Comparison of ENCODE assay signal across 8 mouse cellular contexts in genomic region chr3:127639875-127640761, GRCm38 (mm10). TPM values are rescaled to one million over a fixed set of nuclear protein-coding genes. Genes with fewer than 3 reads are reported as not detected.
A peak's percentile ranks its signal among the peaks of the same experiment; 100 is the strongest.
DNase-seq lines count a peak whose midpoint lies in the region; ATAC-seq lines count a peak whose summit lies in the region.

No protein-coding gene starts in this region.

- H3K9ac ChIP-seq in lung, embryonic 16.5 days (ENCODE audit: low read length), result no peak overlapping the region
- no peak overlapping the region; the same call in 1 of the 2 replicates for H3K9ac ChIP-seq in limb, embryonic 12.5 days (replicated peaks)
- no peak overlapping the region for H3K9ac ChIP-seq in neural tube, embryonic 11.5 days (ENCODE audit: low read length)

- H3K4me1 ChIP-seq in lung, embryonic 16.5 days (replicated peaks; ENCODE audit: control insufficient read depth, insufficient read depth, low read length), result no peaks in the 10 kb centered on the region; the same call in 1 of the 2 replicates
- H3K4me1 ChIP-seq in limb, embryonic 12.5 days (replicated peaks), result peaks cover 16% of the 10 kb centered on the region
- peaks cover 20% of the 10 kb centered on the region for H3K4me1 ChIP-seq in neural tube, embryonic 11.5 days (ENCODE audit: control insufficient read depth, insufficient read depth, low read length)

- H3K36me3 ChIP-seq in lung, embryonic 16.5 days (ENCODE audit: control insufficient read depth, insufficient read depth, low read length), result no peaks in the 10 kb centered on the region
- no peaks in the 10 kb centered on the region for H3K36me3 ChIP-seq in limb, embryonic 12.5 days
- no peaks in the 10 kb centered on the region for H3K36me3 ChIP-seq in neural tube, embryonic 11.5 days (ENCODE audit: control insufficient read depth, insufficient read depth, low read length)

- no peaks in the 10 kb centered on the region for H3K9me3 ChIP-seq in lung, embryonic 16.5 days (ENCODE audit: control insufficient read depth, low read length)
- H3K9me3 ChIP-seq in limb, embryonic 12.5 days, result no peaks in the 10 kb centered on the region
- H3K9me3 ChIP-seq in neural tube, embryonic 11.5 days (ENCODE audit: control insufficient read depth, low read length), result no peaks in the 10 kb centered on the region

- no peak overlapping the region for H3K4me3 ChIP-seq in lung, embryonic 16.5 days (ENCODE audit: low read length)
- H3K4me3 ChIP-seq in limb, embryonic 12.5 days (replicated peaks), result peak overlapping the region; percentile 13
- no peak overlapping the region for H3K4me3 ChIP-seq in neural tube, embryonic 11.5 days (ENCODE audit: low read depth, low read length)

- H3K4me2 ChIP-seq in lung, embryonic 16.5 days (ENCODE audit: low read depth, low read length), result peak overlapping the region; percentile 26; the same call in 1 of the 2 replicates
- H3K4me2 ChIP-seq in limb, embryonic 12.5 days, result 0 out of 2 replicates have a peak overlapping the region, but pooled peaks have one; percentile 28
- H3K4me2 ChIP-seq in neural tube, embryonic 11.5 days (ENCODE audit: low read depth), result peak overlapping the region; percentile 34

- H3K27ac ChIP-seq in lung, embryonic 16.5 days (ENCODE audit: low read length), result no peak overlapping the region
- no peak overlapping the region for H3K27ac ChIP-seq in limb, embryonic 12.5 days
- no peak overlapping the region for H3K27ac ChIP-seq in neural tube, embryonic 11.5 days (ENCODE audit: low read depth, low read length)

- H3K27me3 ChIP-seq in lung, embryonic 16.5 days (ENCODE audit: control insufficient read depth, insufficient read depth, low read depth, low read length), result peaks cover 87% of the 10 kb centered on the region
- peaks cover 93% of the 10 kb centered on the region for H3K27me3 ChIP-seq in limb, embryonic 12.5 days
- peaks cover 63% of the 10 kb centered on the region for H3K27me3 ChIP-seq in neural tube, embryonic 11.5 days (ENCODE audit: control insufficient read depth, insufficient read depth, low read length)

- 2% methylated on average over 36 of the region's 36 CpGs for WGBS in lung, embryonic 16.5 days
- under 1% methylated on average over 36 of the region's 36 CpGs for WGBS in limb, embryonic 12.5 days
- WGBS in neural tube, embryonic 11.5 days, result under 1% methylated on average over 36 of the region's 36 CpGs

- DNase-seq in lung, postnatal 36 days, result no peak
- DNase-seq in heart, postnatal 4 days, result peak; percentile 69
- peak; percentile 89 for DNase-seq in neural tube, embryonic 11.5 days (ENCODE audit: low spot score)
- no peak for DNase-seq in layer of hippocampus, postnatal 14 days (ENCODE audit: low spot score in 2 of 2)
- no peak for DNase-seq in spleen, postnatal 36 days (ENCODE audit: low spot score in 2 of 2)

- ATAC-seq in lung, embryonic 16.5 days (ENCODE audit: low read depth), result 0 out of 2 replicates have a peak, but pooled peaks have one; percentile 28
- peak; percentile 94 for ATAC-seq in common myeloid progenitor, adult 5-6 weeks (replicated peaks; ENCODE audit: low read depth, poor library complexity, severe bottlenecking)
- peak; percentile 63 for ATAC-seq in limb, embryonic 12.5 days (ENCODE audit: insufficient number of reproducible peaks, insufficient read depth, low FRiP score, low TSS enrichment, low read depth)
- ATAC-seq in neural tube, embryonic 11.5 days (ENCODE audit: insufficient read depth, low FRiP score, low TSS enrichment), result peak; percentile 84

RNA-seq across cellular contexts. Expression of gene Neurog2, which starts 7.2 kb away (rescaled TPM):
- not detected in 2 replicates for polyA plus RNA-seq in lung, embryonic 16.5 days (2015; fragmentation: Nextera tagmentation; extraction: Ambion mirVana)
- total RNA-seq in common myeloid progenitor, adult 5-6 weeks (2017), result not detected in 2 replicates
- total RNA-seq in heart, postnatal 4 days (2021), result not detected
- polyA plus RNA-seq in limb, embryonic 12.5 days (2016; fragmentation: Nextera tagmentation; extraction: Ambion mirVana), result not detected in 2 replicates
- 38.8 and 41.2 TPM in 2 replicates for polyA plus RNA-seq in neural tube, embryonic 11.5 days (2014; fragmentation: Nextera tagmentation; extraction: Ambion mirVana)
- 1 to 10 TPM; 2.4 to 2.8 TPM for total RNA-seq in layer of hippocampus, postnatal 14 days (2021)

Comparison
In these comparisons a context has a peak if more than half of its experiments do, and no peak if none do; other contexts are left out.
1. ATAC-seq: peak in every context shown above with its lines; median percentile 94 in common myeloid progenitor, adult 5-6 weeks; 84 in neural tube, embryonic 11.5 days; 63 in limb, embryonic 12.5 days; 28 in lung, embryonic 16.5 days.
2. DNase-seq: peak in heart, postnatal 4 days (single experiment) and neural tube, embryonic 11.5 days (single experiment); none in lung, postnatal 36 days (single experiment), layer of hippocampus, postnatal 14 days (0 of 2) and spleen, postnatal 36 days (0 of 2).
3. Peak in every context shown above with its lines, with median percentiles within 50 percentile points of each other: H3K4me2 ChIP-seq.